Mouse (Mus musculus) cerebellum, postnatal 10 days (tissue): ENCODE data around the gene Krt33a.

Source experiments
- DNase-seq, 2 experiments: peaks; one replicate each; pipeline ENCODE4 v3.0.0; 2021; ENCODE audit warnings: mixed read lengths in 2 of 2

The Krt33a gene

GRCm38 (mm10) chr11:100016112-100016511, at the start of gene Krt33a:
Gene Krt33a (minus strand): TSS chr11:100016212.
- no peak for DNase-seq

- peak; percentile 47 to 58 for DNase-seq
These were observed 42.9 kb upstream of the Krt33a start for GRCm38 (mm10) chr11:100058875-100059274.

GRCm38 (mm10) chr11:100055686-100056655, 40.0 kb upstream of the Krt33a start:
- DNase-seq, result peak; percentile 31 to 39

GRCm38 (mm10) chr11:100050451-100050850, 34.4 kb upstream of the Krt33a start, which contains the start of gene Krt31:
Gene Krt31 (minus strand): TSS chr11:100050551.
- DNase-seq, result no peak

- DNase-seq, result no peak
These were observed 31.2 kb upstream of the Krt33a start for GRCm38 (mm10) chr11:100047193-100047592.

GRCm38 (mm10) chr11:100046303-100046866, 30.4 kb upstream of the Krt33a start:
- DNase-seq, result no peak

GRCm38 (mm10) chr11:100041454-100041853, 25.4 kb upstream of the Krt33a start, which contains the start of gene Krt34:
Gene Krt34 (minus strand): TSS chr11:100041554.
- no peak for DNase-seq

GRCm38 (mm10) chr11:100029768-100030167, 13.8 kb upstream of the Krt33a start, which contains the start of gene Krt33b:
Gene Krt33b (minus strand): TSS chr11:100029868.
- DNase-seq, result no peak

GRCm38 (mm10) chr11:100021438-100021837, 5.4 kb upstream of the Krt33a start:
- no peak for DNase-seq

- no peak for DNase-seq
These were observed 3.5 kb upstream of the Krt33a start for GRCm38 (mm10) chr11:100019466-100019865.

GRCm38 (mm10) chr11:100013691-100014171, 2.3 kb downstream of the Krt33a start:
- DNase-seq, result no peak

GRCm38 (mm10) chr11:100010682-100011081, 5.3 kb downstream of the Krt33a start:
- DNase-seq, result no peak

GRCm38 (mm10) chr11:100008336-100008735, 7.7 kb downstream of the Krt33a start:
- no peak for DNase-seq

GRCm38 (mm10) chr11:100006624-100007023, 9.4 kb downstream of the Krt33a start:
- DNase-seq, result peak; percentile 22 to 39

- DNase-seq, result no peak
These were observed 10.1 kb downstream of the Krt33a start for GRCm38 (mm10) chr11:100005905-100006304.

GRCm38 (mm10) chr11:100004846-100005245, 11.2 kb downstream of the Krt33a start:
- DNase-seq, result peak; percentile 74 to 76

GRCm38 (mm10) chr11:99999091-99999490, 16.9 kb downstream of the Krt33a start:
- DNase-seq, result no peak

GRCm38 (mm10) chr11:99994384-99994661, 21.7 kb downstream of the Krt33a start:
- DNase-seq, result no peak

GRCm38 (mm10) chr11:99993620-99994383, 22.2 kb downstream of the Krt33a start, which contains the start of gene Krtap17-1:
Gene Krtap17-1 (minus strand): TSS chr11:99993994.
- peak; percentile 51 to 59 for DNase-seq

GRCm38 (mm10) chr11:99990571-99990970, 25.4 kb downstream of the Krt33a start:
- no peak for DNase-seq

- DNase-seq, result no peak
These were observed 26.1 kb downstream of the Krt33a start for GRCm38 (mm10) chr11:99989881-99990405.

GRCm38 (mm10) chr11:99988530-99988929, 27.5 kb downstream of the Krt33a start:
- DNase-seq, result no peak
